Mouse (Mus musculus) lung, adult 2 months (tissue): ENCODE measurements around the gene Tnrc6b. TPM values are rescaled to one million over a fixed set of nuclear protein-coding genes. Genes with fewer than 3 reads are reported as not detected.

Experiments used
- DNase-seq: peaks from one replicate; pipeline ENCODE4 v3.0.0; 2022
- H3K4me1 ChIP-seq: fragments of 200-500 bp; 2 replicates; pipeline ENCODE4 v1.6.1; 2011; ENCODE audit warnings: low read length; ENCODE audit not compliant: control insufficient read depth, insufficient read depth
- H3K4me3 ChIP-seq: fragments of 200-500 bp; replicated peaks from 2 replicates; pipeline ENCODE3; 2011; ENCODE audit warnings: low read depth, mild to moderate bottlenecking, control low read depth, low read length; ENCODE audit errors: extremely low read depth
- CTCF ChIP-seq: fragments of 200-500 bp; IDR thresholded peaks from 2 replicates; pipeline ENCODE4 v1.5.1; 2011; ENCODE audit warnings: mild to moderate bottlenecking, low read length, control low read depth; ENCODE audit not compliant: insufficient read depth
- POLR2A ChIP-seq: fragments of 200-500 bp; IDR thresholded peaks from 2 replicates; pipeline ENCODE4 v1.6.1; 2011; ENCODE audit warnings: low read depth, mild to moderate bottlenecking, control low read depth, low read length, borderline replicate concordance; ENCODE audit errors: extremely low read depth
- WGBS: fragments of 180-500 bp; shearing (Covaris S2); methylation state at CpG from one replicate; pipeline ENCODE4 v1.1.7; 2018; 5-methylcytosine and 5-hydroxymethylcytosine counted together
- polyA plus RNA-seq: library from polyadenylated mRNA; depleted of rRNA; stranded (reverse); fragments of >200 nt; gene quantifications from 2 replicates; pipeline ENCODE4 v1.2.3, GENCODE M21; 2012

Gene Tnrc6b
- polyA plus RNA-seq, 1 experiment, result 16.6 TPM

DNA sequence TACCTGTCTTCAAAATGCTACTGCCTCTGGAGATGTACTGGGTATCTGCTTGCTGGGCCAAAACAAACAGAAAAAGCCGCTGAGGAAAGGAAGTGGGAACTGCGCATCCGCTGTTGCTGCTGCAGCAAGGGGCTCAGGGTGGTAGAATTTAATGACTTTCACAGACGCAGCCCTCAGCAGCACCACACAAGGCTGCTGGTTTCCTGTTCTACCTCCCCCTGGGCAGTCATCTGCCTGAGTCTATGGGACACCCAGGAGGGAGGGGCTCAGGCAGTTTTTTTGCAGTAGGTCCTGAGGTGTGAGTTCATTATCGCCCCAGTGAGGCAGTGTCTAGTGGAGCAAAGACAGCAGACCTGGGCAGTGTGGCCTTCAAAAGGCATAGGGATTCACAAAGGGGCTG is 13.5 kb upstream of the Tnrc6b start:
- WGBS, result 31% methylated on average over 5 of the region's 5 CpGs
- TF ChIP-seq CTCF (no peak), POLR2A (no peak)
- DNase-seq, result no peak
- Histone ChIP-seq H3K4me1 (peaks cover 3% of the 10 kb centered on the region; the same call in 1 of the 2 replicates), H3K4me3 (no peak overlapping the region)

GRCm38 (mm10) chr15:80701481-80702257 is 9.4 kb upstream of the Tnrc6b start:
- Histone ChIP-seq H3K4me3 (no peak overlapping the region), H3K4me1 (peaks cover 3% of the 10 kb centered on the region)
- TF ChIP-seq POLR2A (no peak), CTCF (no peak)
- no peak for DNase-seq
- 61% methylated on average over 8 of the region's 8 CpGs for WGBS

- Histone ChIP-seq H3K4me3 (no peak overlapping the region), H3K4me1 (peaks cover 12% of the 10 kb centered on the region)
- no peak for DNase-seq
- TF ChIP-seq POLR2A, result no peak
- no peak for TF ChIP-seq CTCF
- 88% methylated on average over 5 of the region's 5 CpGs for whole genome bisulfite sequencing
Measured at GRCm38 (mm10) chr15:80702910-80703309, 8.2 kb upstream of the Tnrc6b start.

GRCm38 (mm10) chr15:80703495-80703894 is 7.6 kb upstream of the Tnrc6b start:
- H3K4me3 ChIP-seq, result no peak overlapping the region
- DNase-seq, result no peak
- no peak for TF ChIP-seq POLR2A
- no peak for TF ChIP-seq CTCF
- WGBS, result 69% methylated on average over 2 of the region's 2 CpGs
- peaks cover 12% of the 10 kb centered on the region for H3K4me1 ChIP-seq

DNA sequence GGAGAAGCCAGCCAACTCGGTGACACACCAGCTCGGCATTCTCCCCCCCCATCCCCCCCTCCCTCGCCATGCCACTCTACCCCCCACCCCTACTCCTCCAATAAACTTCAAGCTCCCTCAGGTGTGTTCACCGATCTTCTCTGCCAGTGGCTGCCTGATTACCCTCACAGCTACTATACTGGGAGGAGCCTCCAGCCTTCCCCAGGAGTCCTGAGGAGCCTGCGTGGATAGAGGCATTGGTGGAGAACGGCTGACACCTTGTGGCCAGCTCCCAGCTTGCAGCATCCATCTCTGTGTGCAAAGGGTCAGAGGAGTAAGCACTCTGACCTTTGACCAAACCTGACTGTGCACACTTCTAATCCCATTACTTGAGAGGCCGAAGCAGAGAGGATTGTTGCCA is 6.8 kb upstream of the Tnrc6b start:
- Histone ChIP-seq H3K4me3 (no peak overlapping the region), H3K4me1 (peaks cover 12% of the 10 kb centered on the region)
- TF ChIP-seq CTCF (peak; percentile 97), POLR2A (no peak)
- WGBS, result 8% methylated on average over 7 of the region's 7 CpGs
- DNase-seq, result peak; percentile 73

DNA sequence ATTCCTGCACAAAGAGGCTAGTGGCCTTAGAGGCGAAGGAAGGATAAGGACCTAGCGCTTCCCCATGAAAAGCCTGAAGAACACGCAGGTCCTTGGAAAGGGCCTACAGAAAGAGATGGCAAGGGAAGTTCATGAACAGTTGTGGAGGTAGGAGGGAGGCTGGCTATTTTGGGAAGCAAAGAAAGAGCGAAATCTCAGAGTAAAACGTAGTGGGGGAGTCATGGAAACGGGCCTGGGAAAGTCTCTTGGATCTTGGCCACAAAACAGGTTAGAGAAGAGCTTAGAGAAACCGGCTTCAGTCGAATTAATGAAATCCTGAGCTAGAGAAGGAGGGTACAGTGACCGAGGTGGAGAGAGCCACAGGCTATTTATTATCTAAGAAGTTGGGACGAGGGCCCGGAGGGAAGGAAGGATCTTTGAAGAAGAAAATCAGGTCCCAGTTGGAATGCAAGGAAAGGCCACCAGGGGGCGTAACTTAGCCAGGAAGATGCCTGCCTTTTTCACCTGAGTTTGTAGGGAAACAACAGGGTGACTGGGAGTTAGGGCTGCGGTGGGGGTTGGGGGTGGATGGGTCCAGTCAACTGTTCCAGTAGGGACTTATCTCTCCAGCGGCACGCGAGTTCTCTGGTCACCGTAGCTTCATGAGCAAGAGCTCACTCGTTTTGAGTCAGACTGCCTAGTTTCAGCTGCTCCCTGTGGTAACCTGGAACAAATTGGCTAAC is 5.1 kb upstream of the Tnrc6b start:
- TF ChIP-seq CTCF (peak; percentile 75), POLR2A (no peak)
- Histone ChIP-seq H3K4me3 (peak overlapping the region; percentile 54), H3K4me1 (peaks cover 12% of the 10 kb centered on the region)
- DNase-seq, result peak; percentile 82
- 25% methylated on average over 18 of the region's 18 CpGs for WGBS

DNA sequence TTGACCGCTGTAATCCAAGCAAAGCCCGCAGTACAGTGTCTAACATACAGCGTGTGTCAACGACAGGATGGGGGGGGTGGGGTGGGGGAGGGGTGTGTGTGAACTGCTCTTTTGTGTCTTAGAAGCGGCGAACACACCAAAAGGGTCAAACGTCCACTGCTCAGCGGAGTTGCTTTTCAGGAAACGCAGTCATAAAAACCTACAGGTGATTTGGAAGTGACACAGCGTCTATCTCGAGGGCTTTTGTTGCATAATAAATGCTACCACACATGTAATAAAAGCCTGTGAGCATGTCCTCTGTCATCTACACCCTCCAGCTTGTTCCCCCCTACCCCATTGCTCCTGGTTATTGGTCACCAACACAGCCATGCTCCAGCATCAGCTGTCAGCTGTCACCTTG is 4.5 kb upstream of the Tnrc6b start:
- peak overlapping the region; percentile 54 for H3K4me3 ChIP-seq
- 6% methylated on average over 11 of the region's 11 CpGs for WGBS
- peaks cover 9% of the 10 kb centered on the region; the same call in 1 of the 2 replicates for H3K4me1 ChIP-seq
- TF ChIP-seq POLR2A (no peak), CTCF (no peak)
- no peak for DNase-seq

GRCm38 (mm10) chr15:80707088-80707487 is 4.0 kb upstream of the Tnrc6b start:
- DNase-seq, result peak; percentile 43
- TF ChIP-seq POLR2A, result no peak
- TF ChIP-seq CTCF, result no peak
- WGBS, result 20% methylated on average over 8 of the region's 8 CpGs
- Histone ChIP-seq H3K4me1 (peaks cover 10% of the 10 kb centered on the region; the same call in 1 of the 2 replicates), H3K4me3 (no peak overlapping the region)

GRCm38 (mm10) chr15:80709593-80709992 is 1.5 kb upstream of the Tnrc6b start:
- Histone ChIP-seq H3K4me1 (peaks cover 14% of the 10 kb centered on the region; the same call in 1 of the 2 replicates), H3K4me3 (no peak overlapping the region)
- TF ChIP-seq POLR2A (no peak), CTCF (no peak)
- WGBS, result 32% methylated on average over 6 of the region's 6 CpGs
- DNase-seq, result peak; percentile 30
